Mouse (Mus musculus) thymus, postnatal 10 days (tissue): ENCODE data around the gene Kcnk18.

Source experiments
- DNase-seq, 2 experiments: peaks; one replicate each; pipeline ENCODE4 v3.0.0; 2021; ENCODE audit warnings: low spot score in 2 of 2

Gene Kcnk18

DNA sequence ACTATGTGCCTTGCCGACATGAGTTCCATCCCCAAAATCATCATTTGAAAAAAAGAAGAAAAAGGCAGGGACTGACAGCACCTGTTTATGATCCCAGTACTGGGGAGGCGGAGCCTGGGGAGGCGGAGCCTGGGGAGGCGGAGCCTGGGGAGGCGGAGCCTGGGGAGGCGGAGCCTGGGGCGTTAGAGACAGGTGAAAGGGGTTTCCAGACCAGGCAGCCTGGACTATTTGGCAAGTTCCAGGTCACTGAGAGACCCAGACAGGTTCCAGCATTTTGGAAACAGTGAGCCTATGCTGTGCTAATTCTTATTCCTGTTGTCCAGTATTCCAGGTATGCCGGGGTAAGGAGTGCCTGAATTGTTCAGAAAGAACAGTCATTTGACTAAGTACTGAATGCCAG lies at the start of gene Kcnk18:
Gene Kcnk18 (plus strand): TSS at position 224 of the 400 bp plus-strand sequence.
- no peak for DNase-seq

DNA sequence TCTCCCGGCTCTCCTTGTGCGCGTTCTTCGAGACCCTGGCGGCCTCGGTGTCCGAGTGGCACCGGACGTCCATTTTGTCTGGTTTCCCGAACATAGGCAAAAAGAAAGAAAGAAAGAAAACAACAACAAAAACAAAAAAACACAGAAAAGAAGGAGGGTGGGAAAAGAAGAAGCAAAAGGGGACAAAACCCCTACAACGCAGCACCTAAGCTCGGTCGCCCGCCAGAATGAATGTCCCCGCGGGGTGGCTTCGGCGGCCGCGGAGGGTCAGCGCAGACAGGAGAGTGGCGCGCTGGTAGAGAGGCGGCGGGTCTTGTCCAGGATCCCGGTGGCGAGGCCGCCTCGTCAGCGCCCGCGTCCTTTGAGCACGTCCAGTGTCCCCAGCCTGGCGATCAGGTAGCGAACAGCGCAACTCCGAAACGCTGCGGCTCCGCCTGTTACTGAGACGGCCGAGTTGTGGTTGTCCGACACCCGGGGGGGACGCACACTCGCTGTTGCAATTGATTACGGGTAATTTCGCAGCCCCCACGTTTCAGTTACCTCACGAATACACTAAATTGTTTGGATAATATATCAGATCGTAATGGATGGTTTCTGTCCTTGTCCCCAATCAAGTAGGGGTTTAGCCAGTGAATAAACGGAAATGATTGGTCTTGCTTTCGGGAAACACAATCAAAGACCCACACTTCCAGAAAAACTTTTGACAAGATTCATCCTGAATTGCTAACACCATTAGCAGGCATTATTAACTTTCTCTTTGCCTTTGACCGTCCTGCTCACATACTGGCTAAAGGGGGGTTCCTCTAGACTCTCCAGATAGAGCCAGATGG lies 48.9 kb upstream of the Kcnk18 start, which contains the start of gene Vax1:
Gene Vax1 (minus strand): TSS at position 121 of the 830 bp plus-strand sequence.
- DNase-seq = no peak

- no peak for DNase-seq
Observed at GRCm38 (mm10) chr19:59170766-59171095, 48.3 kb upstream of the Kcnk18 start.

GRCm38 (mm10) chr19:59171151-59171870 lies 47.7 kb upstream of the Kcnk18 start:
- no peak for DNase-seq

- DNase-seq = no peak
Observed at GRCm38 (mm10) chr19:59171871-59172245, 47.2 kb upstream of the Kcnk18 start.

DNA sequence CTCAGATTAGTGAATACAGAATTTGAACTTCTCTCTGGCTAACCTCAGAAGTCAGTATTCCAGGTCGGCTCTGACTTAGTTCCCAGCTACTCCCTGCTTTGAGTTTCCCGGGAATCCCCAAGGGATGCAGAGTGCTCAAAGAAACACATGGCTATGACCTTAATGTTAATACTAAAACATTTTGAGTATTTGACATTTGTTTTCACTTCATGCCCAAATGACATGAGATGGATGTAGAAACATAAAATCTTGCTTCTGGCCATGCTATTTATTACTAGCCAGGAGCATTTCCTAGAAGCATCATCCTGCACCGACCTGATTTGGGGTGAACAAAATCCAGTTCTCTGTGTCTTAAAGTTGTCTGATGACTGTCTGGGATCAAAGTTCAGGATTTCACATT lies 46.2 kb upstream of the Kcnk18 start:
- no peak for DNase-seq

- no peak for DNase-seq
Observed at GRCm38 (mm10) chr19:59173341-59174015, 45.5 kb upstream of the Kcnk18 start.

GRCm38 (mm10) chr19:59184000-59184399 lies 35.0 kb upstream of the Kcnk18 start:
- DNase-seq = no peak

- no peak for DNase-seq
Observed at GRCm38 (mm10) chr19:59188981-59189380, 30.0 kb upstream of the Kcnk18 start.

DNA sequence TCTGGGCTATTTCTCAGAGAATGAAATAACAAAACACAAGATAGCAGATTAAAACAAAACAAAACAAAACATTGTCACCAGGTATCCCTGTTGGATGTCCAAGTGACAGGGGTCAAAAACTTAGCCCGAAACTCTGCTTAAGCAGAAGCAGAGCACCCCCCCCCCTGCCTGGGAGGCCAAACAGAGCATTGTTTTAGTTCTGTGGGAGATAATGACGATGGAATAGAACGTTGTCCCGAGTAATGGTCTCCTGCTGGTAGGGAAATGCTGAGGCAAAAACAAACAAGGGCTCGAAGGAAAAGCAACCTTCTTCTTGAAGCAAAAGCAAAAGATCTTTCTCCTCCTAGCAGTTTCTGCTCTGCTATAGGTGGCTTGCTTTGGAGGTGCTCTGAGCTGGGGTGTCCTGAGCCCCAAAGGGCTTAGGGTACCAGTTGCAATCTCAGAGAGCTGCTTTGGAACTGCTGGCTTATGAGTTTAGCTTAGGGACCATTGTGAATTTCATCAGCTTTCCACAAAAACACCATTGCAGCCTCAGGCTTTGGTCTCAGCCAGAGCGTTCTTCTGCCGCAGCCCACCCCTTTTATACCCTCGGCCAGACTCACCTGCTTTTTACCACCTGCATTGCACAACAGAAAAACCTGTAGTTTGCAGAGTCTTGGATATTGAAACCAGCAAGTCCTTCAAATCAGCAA lies 28.4 kb upstream of the Kcnk18 start:
- no peak for DNase-seq

DNA sequence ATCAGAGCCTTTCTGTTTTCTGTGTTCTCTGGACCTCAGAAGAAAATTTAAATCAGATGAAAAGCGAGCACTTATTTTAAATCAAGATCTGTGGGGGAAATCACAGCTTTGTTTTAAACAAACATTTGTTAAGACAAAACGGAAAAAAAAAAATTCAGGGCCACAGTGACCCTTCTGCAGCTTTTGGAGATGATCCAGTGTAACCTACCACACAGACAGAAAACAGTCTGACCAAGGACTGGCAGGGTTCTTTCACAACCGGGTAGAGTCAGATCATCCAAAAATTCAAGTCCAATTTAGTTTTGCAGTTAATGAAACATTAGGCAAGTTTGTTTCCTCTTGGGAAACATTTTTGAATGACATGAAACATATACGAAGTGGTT lies 27.9 kb upstream of the Kcnk18 start:
- no peak for DNase-seq

DNA sequence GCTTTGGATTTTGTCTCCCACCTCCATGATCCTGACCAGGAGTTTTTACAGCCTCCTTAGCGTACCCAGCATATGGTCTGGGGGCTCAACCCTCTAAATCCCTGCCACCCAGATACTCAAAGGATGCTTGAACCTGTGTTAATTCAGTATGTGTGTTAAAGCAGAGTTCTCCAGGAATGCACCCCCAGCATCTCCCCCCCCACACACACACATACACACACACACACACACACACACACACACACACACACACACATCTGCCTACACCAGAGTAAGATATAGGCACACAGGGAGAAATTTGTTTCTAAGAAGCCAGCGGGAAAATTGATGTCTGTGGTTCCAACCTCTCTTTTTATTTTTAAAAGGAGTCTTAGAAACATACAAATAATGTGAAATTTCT lies 26.5 kb upstream of the Kcnk18 start:
- no peak for DNase-seq

GRCm38 (mm10) chr19:59193456-59193855 lies 25.6 kb upstream of the Kcnk18 start:
- DNase-seq = no peak

GRCm38 (mm10) chr19:59193986-59194820 lies 24.8 kb upstream of the Kcnk18 start:
- DNase-seq = no peak

DNA sequence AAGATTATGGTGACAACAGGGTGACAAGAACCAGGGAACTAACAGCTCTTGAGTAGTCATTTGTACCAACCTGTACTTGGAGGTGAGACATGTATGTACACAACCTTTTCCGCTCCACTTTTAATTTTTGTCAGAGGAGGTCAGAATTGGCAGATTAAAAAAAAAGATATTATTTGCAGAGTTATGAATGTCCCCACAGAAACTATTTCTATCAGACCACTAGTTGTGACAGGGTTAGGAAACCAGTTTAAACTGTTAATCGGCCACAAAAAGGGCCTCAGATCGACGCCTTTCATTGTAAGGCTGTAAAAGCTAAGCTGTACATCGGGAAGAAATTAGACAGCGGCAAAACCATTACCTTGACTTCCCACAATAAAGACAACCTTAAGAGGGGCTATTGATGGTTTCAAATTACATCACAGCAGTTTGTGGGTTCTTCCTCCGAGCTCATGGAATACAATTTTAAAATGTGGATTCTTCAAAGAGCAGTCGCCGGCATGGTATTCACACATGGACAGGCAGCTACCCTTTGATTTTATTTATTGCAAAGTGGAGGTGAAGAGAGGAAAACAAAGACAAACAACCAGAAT lies 23.7 kb upstream of the Kcnk18 start:
- no peak for DNase-seq

DNA sequence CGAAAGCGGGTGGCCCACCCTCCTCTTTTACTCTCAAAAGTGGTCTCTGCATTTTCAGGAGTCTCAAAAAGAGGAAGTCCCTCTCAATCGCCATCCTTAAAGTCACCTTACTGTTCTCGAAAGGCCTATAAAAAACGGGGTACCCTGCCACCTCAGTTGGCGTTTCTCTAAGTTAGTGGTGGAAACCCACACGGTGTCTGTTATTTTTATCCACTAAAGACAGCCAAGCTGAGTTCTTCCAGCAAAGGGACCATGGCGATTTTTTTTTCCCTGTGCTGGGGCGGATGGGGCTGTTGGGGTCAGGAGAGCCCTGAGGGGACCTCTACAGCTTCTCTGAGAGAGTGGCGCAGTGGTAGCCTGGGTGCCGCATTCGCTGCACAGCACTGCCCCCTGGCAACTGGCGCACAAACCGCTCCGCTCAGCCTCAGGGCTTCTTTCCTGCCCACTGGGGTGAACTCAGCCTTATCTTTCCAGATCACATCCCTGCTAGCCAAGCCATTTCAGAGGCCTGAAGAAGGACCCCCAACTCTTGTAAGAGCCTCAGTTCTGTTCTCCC lies 22.8 kb upstream of the Kcnk18 start:
- peak in 1 of 2 experiments; percentile 29 for DNase-seq

- peak; percentile 12 to 75 for DNase-seq
Observed at GRCm38 (mm10) chr19:59198161-59198560, 20.9 kb upstream of the Kcnk18 start.

GRCm38 (mm10) chr19:59208475-59208874 lies 10.5 kb upstream of the Kcnk18 start:
- peak; percentile 17 to 69 for DNase-seq

DNA sequence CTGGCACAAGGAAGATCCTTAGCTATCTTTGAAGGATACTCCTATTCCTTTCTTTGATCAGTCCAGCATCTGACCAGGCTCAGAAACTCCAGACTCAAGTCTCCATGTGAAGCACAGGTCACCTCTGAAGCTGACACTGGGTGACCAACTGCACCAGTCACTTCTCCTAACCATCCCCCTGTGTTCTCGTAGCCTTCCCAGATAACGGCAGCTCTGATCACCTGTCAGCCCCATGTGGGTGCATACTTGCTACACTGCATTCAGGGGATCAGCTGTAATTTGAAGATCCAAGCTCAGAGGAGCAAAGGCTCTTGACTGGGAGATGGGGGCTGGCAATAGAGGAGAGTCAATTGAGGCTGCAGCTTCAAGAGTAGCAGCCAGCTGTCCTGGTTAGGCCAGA lies 10.0 kb upstream of the Kcnk18 start:
- DNase-seq = no peak

DNA sequence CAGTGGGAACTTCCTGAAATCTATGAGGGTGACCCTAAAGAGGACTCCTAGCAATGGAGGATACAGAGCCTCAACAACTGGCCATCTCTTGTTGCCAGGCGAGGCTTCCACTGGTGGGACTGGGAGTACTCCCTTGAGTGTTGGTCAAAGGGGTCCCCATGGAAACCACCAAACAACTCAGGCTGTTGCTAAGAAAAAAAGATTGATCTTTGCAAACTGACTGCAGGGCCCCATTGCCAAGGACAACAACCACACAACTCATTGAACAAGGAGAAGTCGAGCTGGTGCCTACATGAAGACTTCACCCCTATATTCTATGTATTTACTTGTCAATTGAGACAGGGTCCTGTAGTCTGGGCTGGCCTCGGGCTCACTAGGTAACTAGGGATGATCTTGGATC lies 2.1 kb upstream of the Kcnk18 start:
- DNase-seq = no peak
